Mouse (Mus musculus) kidney, adult 2 months (tissue): ENCODE results near the gene Xbp1. TPM values are rescaled to one million over a fixed set of nuclear protein-coding genes. Genes with fewer than 3 reads are reported as not detected.
"Not testable (repeated sequence)": the region's sequence is repeated elsewhere in the genome, so short reads cannot be mapped to it uniquely, and the experiment has no call there.

Experiments
- DNase-seq: peaks from one replicate; pipeline ENCODE4 v3.0.0; 2021
- H3K27ac ChIP-seq: fragments of 200-500 bp; 2 replicates; pipeline ENCODE4 v1.5.1; 2012; ENCODE audit warnings: low read depth, low read length, control low read depth, inconsistent platforms; ENCODE audit not compliant: insufficient read depth
- H3K27me3 ChIP-seq: fragments of 200-500 bp; replicated peaks from 2 replicates; pipeline ENCODE4 v1.6.1; 2012; ENCODE audit warnings: mild to moderate bottlenecking, moderate library complexity, low read length, inconsistent platforms; ENCODE audit not compliant: control insufficient read depth, insufficient read depth
- H3K36me3 ChIP-seq: fragments of 200-500 bp; 2 replicates; pipeline ENCODE4 v1.6.1; 2012; ENCODE audit warnings: mild to moderate bottlenecking, moderate library complexity, low read length, inconsistent platforms; ENCODE audit not compliant: control insufficient read depth, insufficient read depth
- H3K4me1 ChIP-seq: fragments of 200-500 bp; 2 replicates; pipeline ENCODE4 v1.6.1; 2011; ENCODE audit warnings: low read length; ENCODE audit not compliant: control insufficient read depth, insufficient read depth
- H3K4me3 ChIP-seq: fragments of 200-500 bp; 2 replicates; pipeline ENCODE4 v1.5.1; 2011; ENCODE audit warnings: mild to moderate bottlenecking, low read depth, low read length, control low read depth; ENCODE audit not compliant: insufficient read depth
- CTCF ChIP-seq: fragments of 200-500 bp; conservative IDR thresholded peaks from 2 replicates; pipeline ENCODE4 v1.5.1; 2011; ENCODE audit warnings: low read depth, mild to moderate bottlenecking, control low read depth, low read length, moderate library complexity, mixed read lengths; ENCODE audit not compliant: insufficient read depth, insufficient read length
- POLR2A ChIP-seq: fragments of 200-500 bp; IDR thresholded peaks from one replicate; pipeline ENCODE4 v1.6.1; 2011; ENCODE audit warnings: low read depth, low read length, control low read depth
- WGBS: fragments of 180-500 bp; shearing (Covaris S2); methylation state at CpG from one replicate; pipeline ENCODE4 v1.1.7; 2018; 5-methylcytosine and 5-hydroxymethylcytosine counted together
- polyA plus RNA-seq: library from polyadenylated mRNA; depleted of rRNA; stranded (reverse); fragments of >200 nt; gene quantifications from 2 replicates; pipeline ENCODE4 v1.2.3, GENCODE M21; 2012

Xbp1 gene
- polyA plus RNA-seq, 1 experiment = 99.8 TPM

DNA sequence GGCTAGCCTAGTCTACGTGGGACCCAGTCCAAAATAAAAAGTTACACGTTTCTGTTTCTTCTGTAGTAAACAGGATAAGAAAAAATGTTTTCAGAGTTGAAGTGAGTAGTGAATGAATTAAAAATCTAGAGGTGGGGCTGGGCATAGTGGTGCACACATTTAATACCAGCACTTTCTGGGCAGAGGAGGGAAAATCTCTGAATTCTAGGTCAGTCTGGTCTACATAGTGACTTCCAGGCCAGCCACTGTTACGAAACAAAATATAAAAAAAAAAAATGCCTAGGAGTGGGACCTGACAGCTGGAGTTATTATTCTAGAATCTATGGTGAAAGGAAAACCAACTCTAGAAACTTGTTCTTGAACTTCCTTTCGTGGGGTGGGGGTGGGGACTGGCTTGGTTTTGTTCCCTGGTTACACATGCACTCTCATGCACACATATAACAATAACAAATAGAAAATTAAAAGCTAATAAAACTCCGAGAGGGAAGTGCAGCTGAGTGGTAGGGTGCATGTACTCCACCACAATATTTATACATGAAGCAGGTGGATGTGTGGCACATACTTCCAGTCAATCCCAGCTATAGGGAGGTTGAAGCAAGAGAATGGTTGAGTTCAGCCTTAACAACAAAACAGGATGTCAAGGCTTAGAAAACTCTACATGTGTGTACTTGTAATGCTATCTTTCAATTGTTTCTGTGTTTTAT, 22.2 kb downstream of the Xbp1 start:
- TF ChIP-seq POLR2A (no peak), CTCF (no peak)
- no peaks in the 10 kb centered on the region for H3K27me3 ChIP-seq
- no peak overlapping the region for H3K27ac ChIP-seq
- 41% methylated on average over 5 of the region's 5 CpGs for WGBS
- peak overlapping the region; percentile 32; the same call in 1 of the 2 replicates for H3K4me3 ChIP-seq
- H3K36me3 ChIP-seq = no peaks in the 10 kb centered on the region; the same call in 1 of the 2 replicates
- no peak for DNase-seq
- H3K4me1 ChIP-seq = peaks cover 21% of the 10 kb centered on the region; the same call in 1 of the 2 replicates

DNA sequence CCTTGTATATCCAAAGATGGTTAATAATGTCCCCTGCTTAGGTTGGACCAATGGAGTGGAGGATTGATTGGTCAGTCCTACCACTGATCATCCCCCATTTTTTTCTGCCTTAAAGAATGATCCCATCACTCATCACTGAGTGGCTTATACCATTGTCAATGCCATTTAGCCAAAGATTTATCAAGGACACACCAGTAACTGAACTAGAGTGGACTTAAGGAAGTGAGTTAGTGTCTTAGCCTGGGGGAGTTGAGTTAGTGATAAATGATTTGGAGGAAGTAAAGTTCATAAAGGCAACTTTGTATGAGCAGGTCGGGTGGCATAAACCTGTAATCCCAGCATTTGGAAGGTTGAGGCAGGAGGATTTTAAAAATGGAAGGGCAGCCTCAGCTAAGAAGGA, 22.8 kb downstream of the Xbp1 start:
- DNase-seq = no peak
- Histone ChIP-seq H3K36me3 (no peaks in the 10 kb centered on the region; the same call in 1 of the 2 replicates), H3K4me3 (no peak overlapping the region), H3K27me3 (no peaks in the 10 kb centered on the region), H3K4me1 (peaks cover 21% of the 10 kb centered on the region; the same call in 1 of the 2 replicates), H3K27ac (no peak overlapping the region)
- WGBS = 67% methylated on average over 1 of the region's 1 CpGs
- TF ChIP-seq CTCF (no peak), POLR2A (no peak)

- WGBS = 72% methylated on average over 1 of the region's 1 CpGs
- H3K4me1 ChIP-seq = not testable (repeated sequence)
Measured at GRCm38 (mm10) chr11:5544709-5545108, 24.2 kb downstream of the Xbp1 start.

GRCm38 (mm10) chr11:5545457-5545856, 25.0 kb downstream of the Xbp1 start:
- no peak for DNase-seq
- H3K4me3 ChIP-seq = no peak overlapping the region

More at GRCm38 (mm10) chr11:5544709-5545108, 24.2 kb downstream of the Xbp1 start:
- not testable (repeated sequence) for H3K27ac ChIP-seq, H3K36me3 ChIP-seq, H3K27me3 ChIP-seq, DNase-seq, H3K4me3 ChIP-seq

GRCm38 (mm10) chr11:5546693-5547092, 26.2 kb downstream of the Xbp1 start:
- no peak for DNase-seq
- 85% methylated on average over 3 of the region's 3 CpGs for WGBS
- Histone ChIP-seq H3K36me3 (no peaks in the 10 kb centered on the region), H3K4me3 (no peak overlapping the region), H3K4me1 (no peaks in the 10 kb centered on the region; the same call in 1 of the 2 replicates), H3K27ac (no peak overlapping the region), H3K27me3 (no peaks in the 10 kb centered on the region)
- TF ChIP-seq POLR2A (no peak), CTCF (no peak)

More at GRCm38 (mm10) chr11:5545457-5545856, 25.0 kb downstream of the Xbp1 start:
- H3K36me3 ChIP-seq = no peaks in the 10 kb centered on the region
- TF ChIP-seq POLR2A (no peak), CTCF (no peak)
- WGBS = 83% methylated on average over 4 of the region's 4 CpGs
- H3K27me3 ChIP-seq = no peaks in the 10 kb centered on the region
- H3K4me1 ChIP-seq = peaks cover 3% of the 10 kb centered on the region; the same call in 1 of the 2 replicates
- no peak overlapping the region for H3K27ac ChIP-seq

DNA sequence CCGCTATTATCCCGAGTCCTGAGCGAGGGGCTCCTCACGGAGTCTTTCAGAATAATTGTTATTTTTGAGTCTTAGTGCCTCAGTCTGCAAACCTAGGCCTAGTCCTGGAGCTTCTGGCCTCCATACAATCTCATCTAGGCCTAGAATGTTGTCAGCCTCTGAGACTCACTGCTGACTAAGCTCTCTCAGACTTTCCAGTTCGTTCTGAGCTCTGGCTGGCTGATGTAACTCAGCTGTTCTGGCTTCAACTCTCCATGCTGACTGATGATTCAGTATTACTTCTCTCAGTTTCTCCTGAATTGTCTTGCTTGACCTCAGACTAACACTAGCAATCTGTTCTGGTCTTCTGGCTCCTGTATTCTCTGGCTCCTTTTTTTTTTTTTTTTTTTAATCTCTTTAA, 31.0 kb downstream of the Xbp1 start:
- no peaks in the 10 kb centered on the region for H3K36me3 ChIP-seq
- no peak for TF ChIP-seq POLR2A
- no peak for TF ChIP-seq CTCF
- no peak overlapping the region for H3K4me3 ChIP-seq
- H3K27me3 ChIP-seq = no peaks in the 10 kb centered on the region
- no peaks in the 10 kb centered on the region for H3K4me1 ChIP-seq
- no peak overlapping the region for H3K27ac ChIP-seq
- no peak for DNase-seq
- 86% methylated on average over 5 of the region's 5 CpGs for WGBS

DNA sequence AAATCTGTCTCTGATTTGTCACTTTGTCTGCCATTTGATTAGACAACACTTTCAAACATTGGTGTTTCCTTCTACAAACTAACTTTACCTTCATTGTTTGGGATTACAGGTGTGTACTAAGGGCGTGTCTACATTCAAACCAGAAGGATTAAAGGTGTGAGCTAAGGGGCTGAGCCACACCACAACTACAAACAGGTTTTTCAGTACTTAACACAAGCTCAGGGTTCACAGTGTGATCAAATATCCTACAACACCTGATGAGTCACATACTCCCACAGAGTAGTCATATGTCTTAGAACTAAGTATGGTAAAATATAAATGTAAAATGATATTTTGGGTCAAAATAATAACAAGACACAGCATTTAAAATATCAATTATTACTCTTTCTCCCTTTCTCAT, 31.5 kb downstream of the Xbp1 start:
- TF ChIP-seq CTCF (no peak), POLR2A (no peak)
- WGBS = 78% methylated on average over 1 of the region's 1 CpGs
- H3K4me3 ChIP-seq = no peak overlapping the region
- H3K27ac ChIP-seq = no peak overlapping the region
- no peak for DNase-seq
- no peaks in the 10 kb centered on the region for H3K27me3 ChIP-seq
- no peaks in the 10 kb centered on the region for H3K36me3 ChIP-seq
- H3K4me1 ChIP-seq = no peaks in the 10 kb centered on the region
